Mouse (Mus musculus): Measurements from ENCODE around the gene Pakap. TPM values are rescaled to one million over a fixed set of nuclear protein-coding genes. Genes with fewer than 3 reads are reported as not detected.

Pakap gene
- polyA plus RNA-seq, 1 experiment = 0.22 TPM

DNA sequence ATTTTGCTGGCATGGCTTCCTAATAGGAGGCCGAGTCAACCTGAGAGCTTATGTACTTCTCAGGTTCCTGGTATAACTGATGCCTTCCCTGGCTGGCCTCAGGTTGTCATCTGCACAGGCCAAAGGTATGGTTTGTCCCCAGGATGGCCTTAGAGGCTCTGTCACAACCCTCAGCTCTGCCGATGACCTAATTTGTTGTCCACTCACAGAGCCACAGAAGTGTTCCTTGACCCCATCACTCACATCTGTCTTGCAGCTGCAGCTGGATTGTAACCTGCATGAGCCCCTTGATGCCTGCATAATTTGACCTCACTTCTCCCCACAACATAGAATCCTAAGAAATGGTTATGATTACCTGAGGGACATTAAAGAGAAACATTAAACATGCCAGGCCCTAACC lies 56.8 kb downstream of the Pakap start:
- Histone ChIP-seq H3K4me3 (ENCODE audit: low read depth, low read length) (no peak overlapping the region), H3K27me3 (ENCODE audit: control insufficient read depth, insufficient read depth, low read length) (no peaks in the 10 kb centered on the region), H3K27ac (ENCODE audit: insufficient read depth, low read depth, low read length) (no peak overlapping the region), H3K36me3 (ENCODE audit: control insufficient read depth, insufficient read depth, low read length) (no peaks in the 10 kb centered on the region), H3K4me1 (ENCODE audit: control insufficient read depth, insufficient read depth, insufficient read length, low read length) (no peaks in the 10 kb centered on the region)
- TF ChIP-seq CTCF (IDR thresholded peaks at IDR 0.05; ENCODE audit: extremely low read depth, insufficient read length, insufficient replicate concordance, low read depth, low read length) (no peak), POLR2A (IDR thresholded peaks at IDR 0.05; ENCODE audit: low read depth, low read length) (no peak)
- WGBS = 87% methylated on average over 2 of the region's 2 CpGs

DNA sequence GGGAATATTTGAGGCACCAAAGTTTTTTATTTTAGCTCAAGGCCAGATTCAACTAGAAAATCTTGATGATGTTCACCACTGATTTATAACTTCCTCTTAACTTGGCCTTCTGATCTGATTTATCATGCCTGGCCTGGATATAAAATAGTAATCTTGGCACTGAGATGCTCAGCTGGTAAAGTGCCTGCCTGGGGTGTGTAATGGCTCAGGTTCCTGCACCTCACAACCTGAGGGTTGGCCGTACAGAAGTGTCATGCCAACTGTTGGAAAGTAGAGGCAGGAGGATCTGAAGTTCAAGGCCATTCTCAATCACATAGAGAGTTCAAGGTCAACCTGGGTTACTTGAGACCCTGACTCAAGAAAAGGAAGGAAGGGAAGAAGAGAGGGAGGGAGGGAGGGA lies 57.3 kb downstream of the Pakap start:
- TF ChIP-seq CTCF (IDR thresholded peaks at IDR 0.05; ENCODE audit: extremely low read depth, insufficient read length, insufficient replicate concordance, low read depth, low read length) = no peak
- no peak for TF ChIP-seq POLR2A (IDR thresholded peaks at IDR 0.05; ENCODE audit: low read depth, low read length)

DNA sequence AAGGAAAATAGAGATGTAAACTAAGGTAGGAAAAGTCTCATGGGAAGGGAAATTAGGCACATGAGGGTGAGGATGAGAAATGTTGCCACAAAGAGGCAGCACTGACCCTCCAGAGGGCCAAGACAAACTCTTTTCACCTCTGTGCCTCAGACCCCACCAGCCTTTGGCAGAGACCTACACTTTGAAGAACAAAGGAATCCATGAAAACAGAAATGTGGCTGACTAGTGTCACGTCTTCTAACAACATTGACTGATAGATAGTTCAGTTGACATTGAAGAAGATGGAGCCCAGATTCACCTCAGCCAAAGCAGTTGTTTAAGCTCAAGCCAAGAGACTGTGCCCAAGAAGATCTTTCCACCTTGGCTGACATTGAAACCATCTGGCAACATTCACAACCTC lies 57.8 kb downstream of the Pakap start:
- Histone ChIP-seq H3K4me3 (ENCODE audit: low read depth, low read length) (no peak overlapping the region), H3K36me3 (ENCODE audit: control insufficient read depth, insufficient read depth, low read length) (no peaks in the 10 kb centered on the region), H3K4me1 (ENCODE audit: control insufficient read depth, insufficient read depth, insufficient read length, low read length) (no peaks in the 10 kb centered on the region), H3K27ac (ENCODE audit: insufficient read depth, low read depth, low read length) (no peak overlapping the region), H3K27me3 (ENCODE audit: control insufficient read depth, insufficient read depth, low read length) (no peaks in the 10 kb centered on the region)
- TF ChIP-seq POLR2A (IDR thresholded peaks at IDR 0.05; ENCODE audit: low read depth, low read length) (no peak), CTCF (IDR thresholded peaks at IDR 0.05; ENCODE audit: extremely low read depth, insufficient read length, insufficient replicate concordance, low read depth, low read length) (no peak)
- 83% methylated on average over 1 of the region's 1 CpGs for WGBS

More for the DNA sequence above, 57.3 kb downstream of the Pakap start:
- 82% methylated on average over 1 of the region's 1 CpGs for WGBS
- H3K4me3 ChIP-seq (ENCODE audit: low read depth, low read length) = no peak overlapping the region
- H3K4me1 ChIP-seq (ENCODE audit: control insufficient read depth, insufficient read depth, insufficient read length, low read length) = no peaks in the 10 kb centered on the region
- H3K36me3 ChIP-seq (ENCODE audit: control insufficient read depth, insufficient read depth, low read length) = no peaks in the 10 kb centered on the region
- H3K27ac ChIP-seq (ENCODE audit: insufficient read depth, low read depth, low read length) = no peak overlapping the region
- no peaks in the 10 kb centered on the region for H3K27me3 ChIP-seq (ENCODE audit: control insufficient read depth, insufficient read depth, low read length)

DNA sequence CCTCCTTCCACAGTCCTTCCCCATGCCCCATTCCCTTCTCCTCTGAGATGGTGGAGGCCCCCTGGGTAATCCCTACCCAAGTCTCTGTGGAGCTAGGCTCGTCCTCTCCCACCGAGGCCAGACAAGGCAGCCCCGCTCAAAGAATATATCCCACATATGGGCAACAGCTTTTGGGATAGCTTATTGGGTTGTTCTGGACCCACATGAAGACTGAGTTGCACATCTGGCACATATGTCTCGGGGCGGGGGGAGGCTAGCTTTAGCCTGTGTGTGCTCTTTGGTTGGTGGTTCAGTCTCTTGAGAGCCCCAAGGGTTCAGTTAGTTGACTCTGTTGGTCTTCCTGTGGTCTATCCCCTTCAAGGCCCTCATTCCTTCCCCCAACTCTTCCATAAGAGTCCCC lies 58.9 kb downstream of the Pakap start:
- Histone ChIP-seq H3K27me3 (ENCODE audit: control insufficient read depth, insufficient read depth, low read length) (no peaks in the 10 kb centered on the region), H3K27ac (ENCODE audit: insufficient read depth, low read depth, low read length) (no peak overlapping the region), H3K4me3 (ENCODE audit: low read depth, low read length) (no peak overlapping the region), H3K36me3 (ENCODE audit: control insufficient read depth, insufficient read depth, low read length) (no peaks in the 10 kb centered on the region), H3K4me1 (ENCODE audit: control insufficient read depth, insufficient read depth, insufficient read length, low read length) (no peaks in the 10 kb centered on the region)
- TF ChIP-seq POLR2A (IDR thresholded peaks at IDR 0.05; ENCODE audit: low read depth, low read length) (no peak), CTCF (IDR thresholded peaks at IDR 0.05; ENCODE audit: extremely low read depth, insufficient read length, insufficient replicate concordance, low read depth, low read length) (no peak)
- 86% methylated on average over 5 of the region's 5 CpGs for WGBS

DNA sequence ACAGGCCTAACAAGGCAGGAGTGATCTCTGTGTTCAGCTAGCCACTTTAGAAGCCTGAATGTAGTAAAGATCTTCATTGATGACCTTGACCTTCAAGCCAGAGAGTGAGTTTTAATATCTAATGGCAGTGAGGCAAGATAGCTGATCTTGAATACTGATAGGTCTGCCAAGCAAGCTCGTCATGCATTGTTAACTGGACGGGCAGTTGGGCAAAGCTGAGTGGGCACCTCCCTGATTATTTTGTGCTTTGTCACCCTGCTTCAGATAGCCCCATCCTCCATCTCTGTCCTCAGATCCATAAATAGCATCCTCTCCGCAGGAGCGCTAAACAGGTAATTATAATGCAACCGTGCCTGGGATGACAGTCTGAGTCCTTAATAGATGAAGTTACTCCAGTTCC lies 64.4 kb downstream of the Pakap start:
- no peak for TF ChIP-seq CTCF (IDR thresholded peaks at IDR 0.05; ENCODE audit: extremely low read depth, insufficient read length, insufficient replicate concordance, low read depth, low read length)
- TF ChIP-seq POLR2A (IDR thresholded peaks at IDR 0.05; ENCODE audit: low read depth, low read length) = no peak
- Histone ChIP-seq H3K27me3 (ENCODE audit: control insufficient read depth, insufficient read depth, low read length) (no peaks in the 10 kb centered on the region), H3K4me1 (ENCODE audit: control insufficient read depth, insufficient read depth, insufficient read length, low read length) (no peaks in the 10 kb centered on the region), H3K36me3 (ENCODE audit: control insufficient read depth, insufficient read depth, low read length) (no peaks in the 10 kb centered on the region), H3K27ac (ENCODE audit: insufficient read depth, low read depth, low read length) (no peak overlapping the region), H3K4me3 (ENCODE audit: low read depth, low read length) (no peak overlapping the region)
- WGBS = 83% methylated on average over 5 of the region's 5 CpGs

DNA sequence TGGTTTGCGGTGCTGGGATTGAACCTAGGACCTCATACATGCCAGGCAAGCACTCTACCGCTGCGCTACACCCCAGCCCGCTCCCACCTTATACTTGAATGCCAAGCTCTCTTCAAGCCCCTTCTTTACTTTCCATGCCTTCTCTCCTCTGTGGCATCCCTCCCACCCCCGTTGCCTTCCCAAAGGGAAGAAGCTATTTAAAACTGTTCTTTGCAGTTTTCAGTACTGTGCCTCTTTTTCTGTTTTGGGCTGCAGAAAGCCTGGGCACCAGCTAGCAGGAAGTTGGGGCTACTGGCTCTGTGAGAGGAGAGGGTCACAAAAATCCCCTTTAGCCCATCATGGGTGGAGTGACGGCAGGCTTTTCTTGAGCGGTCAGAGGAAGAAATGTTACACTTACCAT lies 65.1 kb downstream of the Pakap start:
- Histone ChIP-seq H3K36me3 (ENCODE audit: control insufficient read depth, insufficient read depth, low read length) (no peaks in the 10 kb centered on the region), H3K4me1 (ENCODE audit: control insufficient read depth, insufficient read depth, insufficient read length, low read length) (no peaks in the 10 kb centered on the region; the same call in 1 of the 2 replicates), H3K4me3 (ENCODE audit: low read depth, low read length) (no peak overlapping the region), H3K27ac (ENCODE audit: insufficient read depth, low read depth, low read length) (no peak overlapping the region), H3K27me3 (ENCODE audit: control insufficient read depth, insufficient read depth, low read length) (no peaks in the 10 kb centered on the region)
- 91% methylated on average over 7 of the region's 7 CpGs for WGBS
- no peak for TF ChIP-seq CTCF (IDR thresholded peaks at IDR 0.05; ENCODE audit: extremely low read depth, insufficient read length, insufficient replicate concordance, low read depth, low read length)
- TF ChIP-seq POLR2A (IDR thresholded peaks at IDR 0.05; ENCODE audit: low read depth, low read length) = no peak

DNA sequence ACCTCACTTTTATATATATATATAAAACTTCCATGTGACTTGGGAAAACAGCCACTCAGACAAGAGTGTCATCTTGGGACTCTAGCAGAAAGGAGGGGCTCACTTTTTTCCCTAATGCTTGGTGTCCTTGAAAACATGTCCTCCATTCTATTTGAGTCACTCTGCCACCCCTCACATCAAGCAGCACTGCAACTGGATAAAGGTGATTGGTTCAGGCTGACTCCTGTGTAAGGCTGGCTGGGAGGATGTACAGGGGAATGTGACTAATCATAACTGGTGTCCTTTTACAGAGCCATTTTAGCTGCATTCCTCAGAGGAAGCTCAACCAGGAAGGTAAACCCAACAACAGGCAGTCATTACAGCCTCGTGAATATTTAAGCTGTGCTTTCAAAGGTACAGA lies 67.0 kb downstream of the Pakap start:
- H3K27ac ChIP-seq (ENCODE audit: insufficient read depth, low read depth, low read length) = no peak overlapping the region
- no peak for TF ChIP-seq POLR2A (IDR thresholded peaks at IDR 0.05; ENCODE audit: low read depth, low read length)
- no peak for TF ChIP-seq CTCF (IDR thresholded peaks at IDR 0.05; ENCODE audit: extremely low read depth, insufficient read length, insufficient replicate concordance, low read depth, low read length)
- H3K4me3 ChIP-seq (ENCODE audit: low read depth, low read length) = no peak overlapping the region
- no peaks in the 10 kb centered on the region; the same call in 1 of the 2 replicates for H3K4me1 ChIP-seq (ENCODE audit: control insufficient read depth, insufficient read depth, insufficient read length, low read length)
- WGBS = 52% methylated on average over 1 of the region's 1 CpGs
- H3K36me3 ChIP-seq (ENCODE audit: control insufficient read depth, insufficient read depth, low read length) = no peaks in the 10 kb centered on the region
- H3K27me3 ChIP-seq (ENCODE audit: control insufficient read depth, insufficient read depth, low read length) = no peaks in the 10 kb centered on the region

All from small intestine, adult 2 months (tissue).